Mouse (Mus musculus) intestine, embryonic 15.5 days (tissue): ENCODE measurements around the gene Fdxacb1. TPM values are rescaled to one million over a fixed set of nuclear protein-coding genes. Genes with fewer than 3 reads are reported as not detected.

ENCODE experiments used
- ATAC-seq: fragments of 200-750 bp; cut with Nextera tagmentation; 2 replicates; pipeline ENCODE4 v1.8.0; 2017; ENCODE audit warnings: moderate TSS enrichment, moderate library complexity
- H3K27ac ChIP-seq: fragments of 300-500 bp; sonication (generic); 2 replicates; pipeline ENCODE4 v1.5.1; 2015; ENCODE audit warnings: mild to moderate bottlenecking, inconsistent platforms
- H3K27me3 ChIP-seq: fragments of 300-500 bp; sonication (generic); replicated peaks from 2 replicates; pipeline ENCODE4 v1.6.1; 2015; ENCODE audit warnings: inconsistent platforms
- H3K36me3 ChIP-seq: fragments of 300-500 bp; sonication (generic); 2 replicates; pipeline ENCODE4 v1.6.1; 2015; ENCODE audit warnings: inconsistent platforms
- H3K4me1 ChIP-seq: fragments of 300-500 bp; sonication (generic); replicated peaks from 2 replicates; pipeline ENCODE4 v1.6.1; 2015; ENCODE audit warnings: inconsistent platforms
- H3K4me2 ChIP-seq: fragments of 300-500 bp; sonication (generic); replicated peaks from 2 replicates; pipeline ENCODE4 v1.6.1; 2015; ENCODE audit warnings: mild to moderate bottlenecking, inconsistent platforms
- H3K4me3 ChIP-seq: fragments of 300-500 bp; sonication (generic); replicated peaks from 2 replicates; pipeline ENCODE4 v1.5.1; 2015; ENCODE audit warnings: inconsistent platforms
- H3K9ac ChIP-seq: fragments of 300-500 bp; sonication (generic); 2 replicates; pipeline ENCODE4 v1.6.1; 2015; ENCODE audit warnings: inconsistent platforms
- H3K9me3 ChIP-seq: fragments of 300-500 bp; sonication (generic); 2 replicates; pipeline ENCODE4 v1.6.1; 2016; ENCODE audit warnings: inconsistent platforms
- WGBS: fragments of 180-500 bp; shearing (Covaris S2); methylation state at CpG from one replicate; pipeline ENCODE4 v1.1.7; 2015; 5-methylcytosine and 5-hydroxymethylcytosine counted together
- polyA plus RNA-seq: library from polyadenylated mRNA; unstranded; fragments of >200 nt; fragmentation: Nextera tagmentation; extraction: Ambion mirVana; gene quantifications from 2 replicates; pipeline ENCODE4 v1.2.1, GENCODE M21; 2015

Fdxacb1 gene
- polyA plus RNA-seq, 1 experiment from 2014 or later: 11.0 TPM

DNA sequence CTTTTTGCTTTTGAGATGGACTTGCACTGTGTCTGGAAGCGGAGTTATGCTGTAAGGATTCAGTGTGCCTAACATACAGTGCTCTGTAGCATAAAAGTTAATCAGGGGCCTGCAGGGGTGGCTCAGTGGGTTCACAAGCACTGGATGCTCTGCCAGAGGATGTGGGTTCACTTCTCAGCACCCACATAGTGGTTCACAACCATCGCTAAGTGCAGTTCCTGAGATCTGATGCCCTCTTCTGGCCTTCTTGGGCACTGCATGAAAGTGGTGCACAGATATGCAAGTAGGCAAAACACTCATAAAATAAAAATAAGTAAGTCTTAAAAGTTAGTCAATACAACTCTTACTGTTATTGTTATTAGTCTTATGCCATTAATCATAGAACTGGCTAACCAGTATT, 14.1 kb downstream of the Fdxacb1 start:
- H3K27ac ChIP-seq: no peak overlapping the region
- no peak for ATAC-seq
- H3K36me3 ChIP-seq: peaks cover 44% of the 10 kb centered on the region
- no peaks in the 10 kb centered on the region for H3K27me3 ChIP-seq
- no peak overlapping the region for H3K9ac ChIP-seq
- H3K4me2 ChIP-seq: no peak overlapping the region
- H3K9me3 ChIP-seq: no peaks in the 10 kb centered on the region
- no peak overlapping the region for H3K4me3 ChIP-seq
- no peaks in the 10 kb centered on the region for H3K4me1 ChIP-seq
- 83% methylated on average over 2 of the region's 2 CpGs for WGBS

DNA sequence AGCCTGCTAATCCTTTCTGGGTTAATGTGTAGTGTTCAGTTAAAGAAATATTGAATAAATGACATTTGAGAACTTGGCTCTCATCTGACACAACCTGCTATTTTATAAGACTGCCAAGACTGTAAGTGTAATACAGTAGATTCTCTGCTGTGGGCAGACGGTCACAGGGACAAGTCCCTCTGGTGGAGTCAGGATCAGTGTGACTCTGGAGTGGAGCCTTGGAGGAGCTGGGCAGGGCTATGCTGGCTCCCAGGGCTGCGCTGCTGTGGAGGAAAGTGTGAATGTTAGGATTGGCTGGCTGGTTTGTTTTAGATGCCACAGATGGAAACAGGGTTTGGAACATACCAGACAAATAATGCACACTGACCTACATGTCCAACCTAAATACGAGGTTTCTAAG, 27.2 kb downstream of the Fdxacb1 start:
- WGBS: 91% methylated on average over 3 of the region's 3 CpGs
- H3K36me3 ChIP-seq: peaks cover 12% of the 10 kb centered on the region
- H3K27me3 ChIP-seq: no peaks in the 10 kb centered on the region
- no peak overlapping the region for H3K4me2 ChIP-seq
- no peaks in the 10 kb centered on the region for H3K9me3 ChIP-seq
- H3K9ac ChIP-seq: no peak overlapping the region
- no peak overlapping the region for H3K27ac ChIP-seq
- no peak overlapping the region for H3K4me3 ChIP-seq
- no peak for ATAC-seq
- H3K4me1 ChIP-seq: no peaks in the 10 kb centered on the region

DNA sequence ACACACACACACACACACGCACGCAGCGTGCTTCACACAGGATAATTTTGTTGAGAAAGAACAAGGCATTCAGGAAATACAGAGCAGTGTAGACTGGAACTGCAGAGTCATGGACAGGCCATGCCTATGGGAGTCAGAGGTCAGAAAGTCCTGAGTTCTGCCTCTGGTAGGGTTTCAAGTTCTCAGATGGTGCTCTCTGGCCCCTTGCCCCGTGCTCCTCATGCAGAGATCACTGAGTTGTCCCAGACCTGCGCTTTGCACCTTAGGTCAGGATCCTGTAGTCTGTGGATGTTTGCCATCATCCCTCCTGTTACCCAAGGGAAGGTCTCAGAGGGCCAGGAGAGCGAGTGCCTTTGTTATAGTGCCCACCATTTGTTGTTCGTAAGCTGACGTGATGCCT, 28.7 kb downstream of the Fdxacb1 start:
- H3K36me3 ChIP-seq: peaks cover 9% of the 10 kb centered on the region
- H3K4me2 ChIP-seq: no peak overlapping the region
- H3K9ac ChIP-seq: no peak overlapping the region
- no peaks in the 10 kb centered on the region for H3K9me3 ChIP-seq
- no peak overlapping the region for H3K27ac ChIP-seq
- H3K4me3 ChIP-seq: no peak overlapping the region
- ATAC-seq: no peak
- 91% methylated on average over 8 of the region's 8 CpGs for whole genome bisulfite sequencing
- no peaks in the 10 kb centered on the region for H3K4me1 ChIP-seq
- no peaks in the 10 kb centered on the region for H3K27me3 ChIP-seq

DNA sequence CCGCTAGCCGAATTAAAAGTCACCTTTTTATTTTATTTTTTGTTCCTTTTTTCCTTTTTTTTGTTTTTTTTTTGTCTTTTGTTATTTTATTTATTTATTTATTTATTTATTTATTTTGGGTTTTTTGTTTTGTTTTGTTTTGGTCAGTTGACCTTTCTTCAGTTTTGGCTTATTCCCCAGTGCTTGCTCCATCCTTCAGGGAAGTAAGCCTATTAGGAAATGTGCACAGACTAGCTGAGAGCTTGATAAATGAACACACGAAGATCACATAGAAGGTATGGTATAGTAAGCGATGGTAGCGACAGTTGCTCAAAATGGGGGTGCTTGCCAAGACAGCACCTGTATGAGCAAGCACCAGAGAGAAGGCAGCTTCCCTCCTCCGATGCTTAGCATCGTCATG, 29.6 kb downstream of the Fdxacb1 start:
- WGBS: 93% methylated on average over 7 of the region's 7 CpGs
- Histone ChIP-seq H3K27me3 (no peaks in the 10 kb centered on the region), H3K4me1 (no peaks in the 10 kb centered on the region), H3K9ac (no peak overlapping the region), H3K27ac (no peak overlapping the region), H3K4me3 (no peak overlapping the region), H3K9me3 (no peaks in the 10 kb centered on the region), H3K36me3 (peaks cover 6% of the 10 kb centered on the region), H3K4me2 (no peak overlapping the region)
- no peak for ATAC-seq

DNA sequence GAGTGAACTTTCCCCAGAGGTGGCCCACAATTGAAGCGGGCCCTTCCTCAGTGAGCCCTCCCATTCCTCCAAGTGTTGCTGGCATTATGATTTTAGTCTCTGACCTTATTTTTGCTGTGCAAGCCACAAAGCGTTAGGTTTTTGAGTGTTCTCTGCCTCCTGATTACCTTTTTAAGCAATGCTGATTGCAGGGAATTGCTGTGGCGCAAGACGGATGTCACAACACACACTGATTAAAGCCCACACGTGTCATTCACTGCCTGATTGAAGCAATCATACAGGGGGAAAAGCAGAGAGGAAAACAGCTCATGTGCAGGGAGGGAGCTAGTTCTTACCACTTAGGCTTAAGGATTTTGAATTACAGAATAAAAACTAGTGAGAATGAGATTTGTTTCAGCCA, 30.3 kb downstream of the Fdxacb1 start:
- WGBS: 82% methylated on average over 5 of the region's 5 CpGs
- Histone ChIP-seq H3K27me3 (no peaks in the 10 kb centered on the region), H3K27ac (no peak overlapping the region), H3K4me2 (no peak overlapping the region), H3K4me1 (no peaks in the 10 kb centered on the region), H3K36me3 (peaks cover 4% of the 10 kb centered on the region; the same call in 1 of the 2 replicates), H3K4me3 (no peak overlapping the region), H3K9ac (no peak overlapping the region), H3K9me3 (no peaks in the 10 kb centered on the region)
- no peak for ATAC-seq

DNA sequence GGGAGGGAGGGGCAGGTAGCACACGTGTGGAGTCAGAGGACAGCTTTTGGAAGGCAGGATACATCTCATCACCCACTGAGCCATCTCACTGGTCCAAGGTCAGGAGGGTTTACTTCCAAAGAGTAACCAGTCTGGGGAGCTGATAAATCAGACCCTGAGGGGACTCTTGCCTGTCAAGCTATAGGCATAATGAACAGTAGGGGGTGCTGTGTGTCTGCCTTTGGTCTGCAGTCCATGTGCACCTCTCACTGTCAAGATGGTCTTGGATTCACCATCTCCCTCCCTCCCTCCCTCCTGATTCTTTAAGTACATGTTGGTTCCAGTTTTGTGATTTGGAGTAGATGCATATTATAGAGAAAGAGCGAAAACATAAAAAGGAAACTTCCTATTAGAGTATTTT, 32.9 kb downstream of the Fdxacb1 start:
- 63% methylated on average over 2 of the region's 2 CpGs for WGBS
- Histone ChIP-seq H3K9me3 (no peaks in the 10 kb centered on the region), H3K27ac (no peak overlapping the region), H3K36me3 (peaks cover 4% of the 10 kb centered on the region; the same call in 1 of the 2 replicates), H3K4me2 (no peak overlapping the region), H3K9ac (no peak overlapping the region), H3K4me3 (no peak overlapping the region), H3K27me3 (no peaks in the 10 kb centered on the region), H3K4me1 (no peaks in the 10 kb centered on the region)
- ATAC-seq: no peak

DNA sequence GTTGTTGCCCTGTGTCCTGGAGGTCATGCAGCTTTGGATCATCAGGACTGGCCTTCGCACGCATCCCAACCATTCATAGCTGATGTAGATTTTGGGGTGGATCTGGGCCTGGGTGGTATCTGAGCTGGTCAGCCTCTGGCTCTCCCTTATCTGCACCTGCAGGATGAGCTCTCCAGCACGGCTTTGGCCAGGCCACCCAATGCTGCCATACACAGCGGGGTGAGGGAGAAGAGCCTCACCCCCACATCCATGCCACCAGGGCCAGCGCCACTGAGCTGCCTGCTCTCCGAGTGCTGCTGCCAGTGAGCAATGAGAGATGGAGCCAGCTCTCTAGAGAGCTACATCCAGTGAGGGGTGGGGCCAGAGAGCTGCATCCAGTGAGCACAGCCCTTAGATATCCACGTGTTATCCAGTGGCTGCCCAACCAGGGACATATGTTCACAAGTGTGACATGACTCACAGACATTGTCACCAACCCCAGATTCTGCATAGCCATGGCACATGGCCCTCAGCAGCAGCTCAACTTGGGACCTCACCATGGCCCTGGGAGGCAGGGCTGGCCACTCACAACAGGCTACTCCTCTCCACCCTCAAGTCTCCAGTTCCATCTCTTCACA, 35.1 kb downstream of the Fdxacb1 start:
- 90% methylated on average over 7 of the region's 7 CpGs for WGBS
- Histone ChIP-seq H3K27ac (no peak overlapping the region), H3K4me2 (no peak overlapping the region), H3K9ac (no peak overlapping the region), H3K36me3 (peaks cover 7% of the 10 kb centered on the region; the same call in 1 of the 2 replicates), H3K4me3 (no peak overlapping the region), H3K27me3 (no peaks in the 10 kb centered on the region), H3K4me1 (no peaks in the 10 kb centered on the region), H3K9me3 (no peaks in the 10 kb centered on the region)
- ATAC-seq: peak; percentile 58; the same call in 1 of the 2 replicates

DNA sequence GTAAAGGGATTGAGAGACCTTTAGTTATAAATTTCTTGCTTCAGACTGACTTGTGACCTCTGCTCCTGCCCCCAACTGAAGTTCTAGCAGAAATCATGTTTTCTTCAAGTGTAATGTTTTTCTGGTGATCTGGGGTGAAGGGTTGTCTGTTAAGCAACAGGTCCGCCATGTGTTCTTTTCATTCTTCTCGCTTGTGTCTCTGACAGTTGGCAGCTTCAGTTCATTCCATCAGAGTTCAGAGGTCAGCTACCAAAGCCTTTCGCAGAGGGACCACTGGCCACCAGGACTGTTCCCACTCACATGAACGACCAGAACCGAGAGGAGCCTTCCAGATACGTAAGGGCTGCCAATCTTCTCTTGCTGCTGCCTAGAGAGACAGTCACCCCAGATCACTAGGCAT, 40.4 kb downstream of the Fdxacb1 start:
- Histone ChIP-seq H3K9ac (no peak overlapping the region), H3K27me3 (no peaks in the 10 kb centered on the region), H3K4me3 (no peak overlapping the region), H3K4me2 (no peak overlapping the region), H3K4me1 (no peaks in the 10 kb centered on the region), H3K36me3 (peaks cover 11% of the 10 kb centered on the region; the same call in 1 of the 2 replicates), H3K9me3 (no peaks in the 10 kb centered on the region), H3K27ac (no peak overlapping the region)
- no peak for ATAC-seq
- WGBS: 87% methylated on average over 6 of the region's 6 CpGs

DNA sequence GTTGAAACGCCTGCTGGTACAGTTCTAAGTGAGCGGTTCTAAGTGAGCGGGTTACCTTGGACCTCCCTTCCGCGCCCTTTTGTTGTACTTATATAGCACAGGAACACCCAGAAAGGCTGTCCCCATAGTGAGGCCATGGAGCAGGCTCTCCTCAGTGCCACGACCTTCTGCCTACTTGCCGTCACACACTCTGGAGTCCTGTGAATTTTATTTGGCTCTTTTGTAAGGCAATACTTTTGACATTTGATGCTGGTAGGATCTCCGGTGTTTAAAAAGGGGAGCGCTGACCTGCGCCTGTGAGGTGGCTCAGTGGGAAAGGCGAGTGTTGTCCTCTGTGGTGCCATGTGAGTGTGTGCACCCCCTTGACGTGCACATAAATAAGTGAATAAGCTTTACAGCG, 41.1 kb downstream of the Fdxacb1 start:
- H3K4me2 ChIP-seq: no peak overlapping the region
- WGBS: 93% methylated on average over 13 of the region's 13 CpGs
- no peaks in the 10 kb centered on the region for H3K9me3 ChIP-seq
- H3K27me3 ChIP-seq: no peaks in the 10 kb centered on the region
- no peak for ATAC-seq
- H3K27ac ChIP-seq: no peak overlapping the region
- H3K9ac ChIP-seq: no peak overlapping the region
- H3K36me3 ChIP-seq: peaks cover 13% of the 10 kb centered on the region; the same call in 1 of the 2 replicates
- no peak overlapping the region for H3K4me3 ChIP-seq
- no peaks in the 10 kb centered on the region for H3K4me1 ChIP-seq

DNA sequence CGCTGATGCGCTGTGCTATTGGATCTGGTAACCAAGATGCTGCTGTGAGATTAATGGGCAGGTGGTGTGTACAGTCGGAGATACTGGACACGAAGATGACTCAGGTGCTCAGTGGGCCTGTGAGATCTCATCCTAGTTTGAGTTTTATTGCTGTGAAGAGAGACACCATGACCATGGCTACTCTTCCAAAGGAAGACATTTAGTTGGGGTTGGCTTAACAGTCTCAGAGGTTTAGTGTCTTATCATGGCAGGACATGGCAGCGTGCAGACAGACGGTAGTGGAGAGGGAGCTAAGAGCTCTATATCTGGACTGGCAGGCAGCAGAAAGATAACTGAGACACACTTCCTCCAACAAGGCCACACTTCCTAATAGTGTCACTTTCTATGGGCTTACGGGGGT, 43.2 kb downstream of the Fdxacb1 start:
- Histone ChIP-seq H3K9ac (no peak overlapping the region), H3K4me2 (no peak overlapping the region), H3K4me3 (no peak overlapping the region), H3K4me1 (no peaks in the 10 kb centered on the region), H3K9me3 (no peaks in the 10 kb centered on the region), H3K27me3 (no peaks in the 10 kb centered on the region), H3K36me3 (peaks cover 14% of the 10 kb centered on the region; the same call in 1 of the 2 replicates), H3K27ac (no peak overlapping the region)
- ATAC-seq: peak; percentile 68; the same call in 1 of the 2 replicates
- 91% methylated on average over 7 of the region's 7 CpGs for WGBS

DNA sequence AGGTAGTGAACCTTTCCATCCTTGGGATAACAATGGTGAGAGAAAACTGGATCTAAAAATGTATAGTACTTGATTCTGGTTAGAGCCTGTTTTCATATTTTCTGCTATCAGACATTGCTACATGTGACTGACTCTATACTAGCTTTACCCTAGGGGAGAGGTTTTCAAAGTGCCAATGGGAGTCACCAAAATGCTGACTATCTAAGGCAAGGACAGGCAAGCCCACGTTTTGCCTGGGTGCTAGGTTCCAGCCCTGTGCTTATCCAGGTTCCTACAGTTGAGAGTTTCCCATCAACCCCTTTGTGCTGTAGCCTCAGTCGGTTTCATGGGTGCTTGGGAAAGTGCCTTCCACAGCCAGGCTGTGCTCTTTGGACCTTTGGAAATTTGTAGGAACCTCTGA, 43.7 kb downstream of the Fdxacb1 start:
- no peak overlapping the region for H3K4me2 ChIP-seq
- no peak for ATAC-seq
- no peak overlapping the region for H3K4me3 ChIP-seq

DNA sequence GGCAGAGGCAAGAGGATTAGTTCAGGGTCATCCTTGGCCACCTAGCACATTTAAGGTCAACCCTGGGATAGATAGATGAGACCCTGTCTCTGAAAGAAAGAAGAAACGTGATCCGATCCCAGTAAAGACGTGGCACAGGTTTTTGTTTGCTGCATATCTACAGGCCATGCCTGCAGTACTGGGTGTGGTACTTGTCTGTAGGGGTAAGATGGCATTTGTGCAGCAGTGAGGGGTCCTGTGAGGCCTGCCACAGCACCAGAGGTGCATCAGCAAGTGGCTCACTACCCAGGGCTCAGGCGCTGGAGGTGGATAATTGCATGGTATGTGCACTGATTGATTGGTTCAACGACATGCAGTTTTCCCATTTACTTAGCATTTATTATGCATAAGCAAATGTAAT, 45.8 kb downstream of the Fdxacb1 start:
- no peaks in the 10 kb centered on the region for H3K4me1 ChIP-seq
- no peak overlapping the region for H3K4me3 ChIP-seq
- peaks cover 16% of the 10 kb centered on the region for H3K36me3 ChIP-seq
- H3K4me2 ChIP-seq: no peak overlapping the region
- WGBS: 96% methylated on average over 5 of the region's 5 CpGs
- no peak overlapping the region for H3K27ac ChIP-seq
- no peak overlapping the region for H3K9ac ChIP-seq
- no peak for ATAC-seq
- H3K27me3 ChIP-seq: no peaks in the 10 kb centered on the region
- H3K9me3 ChIP-seq: no peaks in the 10 kb centered on the region

More for the DNA sequence above, 43.7 kb downstream of the Fdxacb1 start:
- no peaks in the 10 kb centered on the region for H3K9me3 ChIP-seq
- no peaks in the 10 kb centered on the region for H3K4me1 ChIP-seq
- WGBS: 82% methylated on average over 2 of the region's 2 CpGs
- H3K9ac ChIP-seq: no peak overlapping the region
- no peak overlapping the region for H3K27ac ChIP-seq
- no peaks in the 10 kb centered on the region for H3K27me3 ChIP-seq
- H3K36me3 ChIP-seq: peaks cover 14% of the 10 kb centered on the region; the same call in 1 of the 2 replicates

DNA sequence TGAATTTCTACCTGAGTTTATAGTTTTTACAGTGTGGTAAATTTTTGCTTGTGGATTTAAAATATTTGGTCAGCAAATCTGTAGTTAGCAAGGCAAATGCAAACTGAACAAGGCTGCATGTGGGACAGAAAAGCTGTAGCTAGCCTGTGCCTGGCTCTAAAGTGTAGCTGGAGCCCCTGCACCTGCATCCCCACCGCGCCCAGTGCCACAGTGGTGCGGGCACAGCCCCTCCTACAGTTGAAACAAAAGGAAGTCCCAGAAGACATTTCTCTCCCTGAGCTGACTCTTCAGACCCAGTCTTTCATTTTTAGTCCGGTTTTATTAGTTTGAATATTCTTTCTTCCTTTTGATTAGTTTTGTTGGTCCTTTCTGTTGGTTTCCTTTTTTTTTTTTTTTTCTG, 47.6 kb downstream of the Fdxacb1 start:
- no peaks in the 10 kb centered on the region for H3K27me3 ChIP-seq
- H3K9ac ChIP-seq: no peak overlapping the region
- no peak overlapping the region for H3K4me3 ChIP-seq
- peaks cover 10% of the 10 kb centered on the region for H3K36me3 ChIP-seq
- WGBS: 99% methylated on average over 4 of the region's 4 CpGs
- H3K4me1 ChIP-seq: no peaks in the 10 kb centered on the region
- ATAC-seq: no peak
- no peak overlapping the region for H3K27ac ChIP-seq
- H3K9me3 ChIP-seq: no peaks in the 10 kb centered on the region
- no peak overlapping the region for H3K4me2 ChIP-seq
